In genomic region chr11:11528760-11529159, GRCm38 (mm10) we compare ENCODE assay signal across 15 mouse cellular contexts.
DNase-seq lines count a peak whose midpoint lies in the region; ATAC-seq lines count a peak whose summit lies in the region.
"Had no signal": no experiment of that assay in that cellular context is flagged by ENCODE, and none has a peak within 500 bp of the region (broad histone marks: within the 10 kb centered on the region; RNA-seq: fewer than 3 reads in every experiment).

No protein-coding gene starts in this region.

- H3K9me3 ChIP-seq in intestine, embryonic 16.5 days (ENCODE audit: control insufficient read depth, low read length) = no peaks in the 10 kb centered on the region
- no peaks in the 10 kb centered on the region for H3K9me3 ChIP-seq in embryonic facial prominence, embryonic 10.5 days
- H3K9me3 ChIP-seq: midbrain, embryonic 15.5 days had no signal

- H3K27me3 ChIP-seq in intestine, embryonic 16.5 days (replicated peaks; ENCODE audit: control insufficient read depth, insufficient read depth, low read length) = no peaks in the 10 kb centered on the region
- no peaks in the 10 kb centered on the region for H3K27me3 ChIP-seq in embryonic facial prominence, embryonic 10.5 days (replicated peaks; ENCODE audit: low read depth, poor library complexity, severe bottlenecking)
- H3K27me3 ChIP-seq: midbrain, embryonic 15.5 days had no signal

- H3K36me3 ChIP-seq in intestine, embryonic 16.5 days (ENCODE audit: control insufficient read depth, insufficient read depth, low read length) = no peaks in the 10 kb centered on the region
- H3K36me3 ChIP-seq in embryonic facial prominence, embryonic 10.5 days (replicated peaks) = no peaks in the 10 kb centered on the region
- H3K36me3 ChIP-seq: midbrain, embryonic 15.5 days had no signal

- no peak overlapping the region for H3K9ac ChIP-seq in intestine, embryonic 16.5 days (ENCODE audit: low read depth, low read length)
- H3K9ac ChIP-seq: midbrain, embryonic 15.5 days had no signal

- peak; percentile 75 to 81 for DNase-seq in spleen, postnatal 36 days (ENCODE audit: low spot score in 2 of 2)
- no peak for DNase-seq in spleen, adult 12 weeks (ENCODE audit: low spot score)
- peak; percentile 76 for DNase-seq in induced T-regulatory cell, adult 2 months (ENCODE audit: low read depth)
- DNase-seq in skeletal muscle tissue, adult 2 months (ENCODE audit: low read depth, low spot score) = peak; percentile 3
- DNase-seq in embryonic facial prominence, embryonic 10.5 days (ENCODE audit: low spot score) = no peak
- no peak for DNase-seq in right cerebral cortex, postnatal 4 days
- no peak for DNase-seq in left cerebral cortex, postnatal 10 days (ENCODE audit: extremely low spot score in 1 of 2, low spot score in 2 of 2)
- DNase-seq: adrenal gland, postnatal 36 days; cerebellum, adult 11 months; heart, adult 18-20 months; heart, postnatal 10 days; kidney, postnatal 10 days; right cerebral cortex, postnatal 25 days had no signal

- ATAC-seq in intestine, embryonic 16.5 days = no peak

- H3K4me1 ChIP-seq in intestine, embryonic 16.5 days (ENCODE audit: control insufficient read depth, insufficient read depth, low read length) = no peaks in the 10 kb centered on the region
- no peaks in the 10 kb centered on the region for H3K4me1 ChIP-seq in embryonic facial prominence, embryonic 10.5 days
- H3K4me1 ChIP-seq: midbrain, embryonic 15.5 days had no signal

- intact Hi-C loops in left cerebral cortex, postnatal 10 days (cut with DNase I) = no loop called here

- H3K4me3 ChIP-seq in intestine, embryonic 16.5 days (ENCODE audit: low read length) = no peak overlapping the region
- H3K4me3 ChIP-seq in embryonic facial prominence, embryonic 10.5 days = no peak overlapping the region
- H3K4me3 ChIP-seq: midbrain, embryonic 15.5 days had no signal

- no peak overlapping the region for H3K27ac ChIP-seq in intestine, embryonic 16.5 days (ENCODE audit: low read length)
- H3K27ac ChIP-seq in embryonic facial prominence, embryonic 10.5 days (replicated peaks) = no peak overlapping the region
- H3K27ac ChIP-seq: midbrain, embryonic 15.5 days had no signal

- WGBS in intestine, embryonic 16.5 days = 73% methylated on average over 11 of the region's 11 CpGs
- whole genome bisulfite sequencing in embryonic facial prominence, embryonic 10.5 days = 86% methylated on average over 11 of the region's 11 CpGs

- no peak overlapping the region for H3K4me2 ChIP-seq in intestine, embryonic 16.5 days (ENCODE audit: low read depth, low read length)
- H3K4me2 ChIP-seq: midbrain, embryonic 15.5 days had no signal

Comparison
In these comparisons a context has a peak if more than half of its experiments do, and no peak if none do; other contexts are left out.
1. DNase-seq: peak in spleen, postnatal 36 days (2 of 2), induced T-regulatory cell, adult 2 months (single experiment) and skeletal muscle tissue, adult 2 months (single experiment); none in spleen, adult 12 weeks (single experiment), embryonic facial prominence, embryonic 10.5 days (single experiment), right cerebral cortex, postnatal 4 days (single experiment) and left cerebral cortex, postnatal 10 days (0 of 2).